ENCODE assay signal across 8 mouse cellular contexts in the genomic region with DNA sequence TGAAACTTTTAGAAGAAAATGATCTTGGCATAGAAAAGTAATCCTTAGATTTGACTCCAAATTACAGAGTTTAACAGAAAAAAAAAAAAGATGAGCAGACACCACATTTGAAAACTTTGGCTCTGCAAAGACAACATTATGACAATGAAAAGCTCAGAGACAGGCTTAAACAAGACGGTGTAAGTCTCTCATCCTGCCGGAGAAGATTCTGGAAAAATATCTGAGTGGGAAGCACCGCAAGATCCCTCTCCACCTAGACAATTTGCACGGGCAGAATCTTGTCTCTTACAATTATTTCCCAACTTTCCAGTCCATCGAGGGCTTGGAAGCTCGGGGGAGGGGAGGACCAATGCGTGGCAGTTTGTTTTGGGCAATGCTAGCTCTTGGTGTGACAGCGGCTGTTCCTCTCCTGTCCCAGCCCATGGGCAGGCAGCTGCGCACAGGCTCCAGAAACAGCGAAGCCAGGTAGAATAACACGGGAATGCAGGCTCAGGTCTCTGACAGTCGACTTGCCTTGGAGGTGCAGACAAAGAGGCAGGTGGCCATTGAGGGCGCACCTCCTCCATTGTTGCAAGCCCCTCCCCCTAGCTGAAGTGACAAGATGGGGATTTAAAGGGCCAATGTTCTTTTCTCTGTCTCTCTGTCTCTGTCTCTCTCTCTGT. TPM values are rescaled to one million over a fixed set of nuclear protein-coding genes. Genes with fewer than 3 reads are reported as not detected.
DNase-seq lines count a peak whose midpoint lies in the region; ATAC-seq lines count a peak whose summit lies in the region.

No protein-coding gene starts in this region.

- no peaks in the 10 kb centered on the region for H3K27me3 ChIP-seq in forebrain, embryonic 16.5 days (replicated peaks; ENCODE audit: control insufficient read depth, insufficient read depth, low read length)
- no peaks in the 10 kb centered on the region for H3K27me3 ChIP-seq in hindbrain, embryonic 13.5 days

- H3K4me2 ChIP-seq in forebrain, embryonic 16.5 days (ENCODE audit: low read length): peak overlapping the region; percentile 68
- peak overlapping the region; percentile 62 for H3K4me2 ChIP-seq in hindbrain, embryonic 13.5 days

- peak; percentile 85 for ATAC-seq in forebrain, embryonic 16.5 days
- ATAC-seq in hindbrain, embryonic 13.5 days (ENCODE audit: low FRiP score): peak; percentile 88

- H3K4me1 ChIP-seq in forebrain, embryonic 16.5 days (replicated peaks; ENCODE audit: control insufficient read depth, insufficient read depth, low read length): 0 out of 2 replicates have a peak, but pooled peaks cover 4% of the 10 kb centered on the region
- H3K4me1 ChIP-seq in hindbrain, embryonic 13.5 days (replicated peaks): peaks cover 13% of the 10 kb centered on the region

- H3K9ac ChIP-seq in forebrain, embryonic 16.5 days (replicated peaks; ENCODE audit: low read depth, low read length): peak overlapping the region; percentile 80
- H3K9ac ChIP-seq in hindbrain, embryonic 13.5 days: peak overlapping the region; percentile 84

- no peaks in the 10 kb centered on the region for H3K36me3 ChIP-seq in forebrain, embryonic 16.5 days (ENCODE audit: control insufficient read depth, insufficient read depth)
- no peaks in the 10 kb centered on the region for H3K36me3 ChIP-seq in hindbrain, embryonic 13.5 days

- peak overlapping the region; percentile 89 for H3K27ac ChIP-seq in forebrain, embryonic 16.5 days (ENCODE audit: low read length)
- H3K27ac ChIP-seq in hindbrain, embryonic 13.5 days: peak overlapping the region; percentile 97

- 3% methylated on average over 13 of the region's 13 CpGs for WGBS in forebrain, embryonic 16.5 days
- 4% methylated on average over 13 of the region's 13 CpGs for WGBS in hindbrain, embryonic 13.5 days

- H3K4me3 ChIP-seq in forebrain, embryonic 16.5 days (replicated peaks; ENCODE audit: low read length): peak overlapping the region; percentile 60
- H3K4me3 ChIP-seq in hindbrain, embryonic 13.5 days: peak overlapping the region; percentile 52

- 0 out of 2 replicates have a peak, but pooled peaks cover 2% of the 10 kb centered on the region for H3K9me3 ChIP-seq in forebrain, embryonic 16.5 days (ENCODE audit: control insufficient read depth, low read length)
- 0 out of 2 replicates have a peak, but pooled peaks cover 6% of the 10 kb centered on the region for H3K9me3 ChIP-seq in hindbrain, embryonic 13.5 days

- peak; percentile 83 for DNase-seq in R1 (ENCODE audit: low read depth, low spot score)
- DNase-seq in cerebellum, adult 11 months: peak; percentile 65
- DNase-seq in layer of hippocampus, postnatal 14 days (ENCODE audit: low spot score in 2 of 2): peak; percentile 57 to 75
- DNase-seq in lung, postnatal 14 days: peak; percentile 58
- peak; percentile 40 for DNase-seq in retina, postnatal 7 days (ENCODE audit: low read depth, low spot score)
- no peak for DNase-seq in natural killer cell, adult 2 months (ENCODE audit: low spot score in 2 of 2)

RNA-seq across cellular contexts. Expression of a gene that starts 23.2 kb away (rescaled TPM):
- polyA plus RNA-seq in forebrain, embryonic 16.5 days (2015; fragmentation: Nextera tagmentation; extraction: Ambion mirVana): 56.7 and 58.5 TPM in 2 replicates
- polyA plus RNA-seq in hindbrain, embryonic 13.5 days (2015; fragmentation: Nextera tagmentation; extraction: Ambion mirVana): 54.4 and 57.5 TPM in 2 replicates
- 10 to 100 TPM; 59.0 to 61.5 TPM for total RNA-seq in layer of hippocampus, postnatal 14 days (2021)

RNA-seq across cellular contexts. Expression of a gene that starts 35.9 kb away (rescaled TPM):
- polyA plus RNA-seq in forebrain, embryonic 16.5 days (2015; fragmentation: Nextera tagmentation; extraction: Ambion mirVana): 37.2 and 38.7 TPM in 2 replicates
- 33.5 and 33.9 TPM in 2 replicates for polyA plus RNA-seq in hindbrain, embryonic 13.5 days (2015; fragmentation: Nextera tagmentation; extraction: Ambion mirVana)
- total RNA-seq in layer of hippocampus, postnatal 14 days (2021): 10 to 100 TPM; 35.5 to 40.3 TPM

RNA-seq across cellular contexts. Expression of a gene that starts 57.6 kb away (rescaled TPM):
- polyA plus RNA-seq in forebrain, embryonic 16.5 days (2015; fragmentation: Nextera tagmentation; extraction: Ambion mirVana): 1.8 and 2.3 TPM in 2 replicates
- 1.4 and 2.0 TPM in 2 replicates for polyA plus RNA-seq in hindbrain, embryonic 13.5 days (2015; fragmentation: Nextera tagmentation; extraction: Ambion mirVana)
- total RNA-seq in layer of hippocampus, postnatal 14 days (2021): 10 to 100 TPM; 13.7 to 14.8 TPM

Comparison
In these comparisons a context has a peak if more than half of its experiments do, and no peak if none do; other contexts are left out.
1. DNase-seq: peak in R1 (single experiment), cerebellum, adult 11 months (single experiment), layer of hippocampus, postnatal 14 days (2 of 2), lung, postnatal 14 days (single experiment) and retina, postnatal 7 days (single experiment); none in natural killer cell, adult 2 months (0 of 2).